Mouse (Mus musculus): ENCODE measurements around the gene Rrn3.
"Not testable (repeated sequence)": the region's sequence is repeated elsewhere in the genome, so short reads cannot be mapped to it uniquely, and the experiment has no call there.

Rrn3 gene

DNA sequence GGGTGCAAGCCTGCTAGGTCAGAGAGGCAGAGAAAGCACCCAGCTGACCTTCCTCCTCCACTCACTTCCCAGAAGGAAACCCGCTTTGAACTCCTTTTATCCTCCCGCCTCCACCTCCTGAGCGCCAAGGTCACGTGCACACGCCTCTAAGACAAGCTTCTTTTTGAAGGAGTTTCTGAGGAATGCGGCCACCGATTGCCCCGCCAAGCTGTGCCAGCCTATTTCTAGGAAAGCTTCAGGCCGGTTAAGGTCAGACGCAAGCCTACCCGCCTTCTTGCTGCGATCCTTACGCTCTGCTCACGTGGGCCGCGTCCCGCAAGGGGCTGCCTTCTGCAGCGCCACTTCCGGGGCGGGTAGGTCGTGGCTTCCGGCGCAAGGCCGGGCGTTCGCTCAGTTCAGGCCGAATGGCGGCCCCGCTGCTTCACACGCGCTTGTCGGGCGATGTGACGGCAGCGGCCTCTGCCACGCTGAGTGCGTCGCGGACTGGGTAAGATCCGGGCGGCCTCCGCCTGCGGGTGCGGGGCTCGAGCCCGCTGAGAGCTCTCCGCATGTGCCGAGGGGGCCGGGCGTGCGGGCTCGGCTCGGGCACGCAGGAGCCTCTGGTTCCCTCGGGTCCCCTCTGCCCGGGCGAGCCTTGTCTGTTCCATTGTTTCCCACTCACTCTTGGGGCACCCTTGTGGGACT lies at the start of gene Rrn3:
TSS of gene Rrn3 (plus strand) at position 356 of the 684 bp plus-strand sequence.
- peak; percentile 91 to 95 for DNase-seq

DNA sequence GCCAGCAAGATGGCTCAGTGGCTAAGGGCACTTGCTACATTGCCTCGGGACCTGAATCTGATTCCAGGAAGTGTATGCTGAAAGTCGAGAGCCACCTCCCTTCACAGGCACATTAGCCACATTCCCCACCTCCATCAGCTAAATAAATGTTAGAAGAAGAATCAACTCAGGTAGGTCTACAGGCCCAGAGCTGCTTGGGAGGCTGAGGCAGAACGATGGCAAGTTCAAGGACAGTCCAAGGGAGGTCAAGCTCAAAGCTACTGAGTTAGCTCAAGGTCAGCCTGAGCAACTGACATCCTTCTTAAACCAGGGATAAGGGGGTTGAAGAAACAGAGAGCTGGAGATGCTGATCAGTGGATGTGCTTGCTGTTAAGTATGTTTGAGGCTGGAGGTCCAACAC lies 47.7 kb upstream of the Rrn3 start:
- DNase-seq: no peak

DNA sequence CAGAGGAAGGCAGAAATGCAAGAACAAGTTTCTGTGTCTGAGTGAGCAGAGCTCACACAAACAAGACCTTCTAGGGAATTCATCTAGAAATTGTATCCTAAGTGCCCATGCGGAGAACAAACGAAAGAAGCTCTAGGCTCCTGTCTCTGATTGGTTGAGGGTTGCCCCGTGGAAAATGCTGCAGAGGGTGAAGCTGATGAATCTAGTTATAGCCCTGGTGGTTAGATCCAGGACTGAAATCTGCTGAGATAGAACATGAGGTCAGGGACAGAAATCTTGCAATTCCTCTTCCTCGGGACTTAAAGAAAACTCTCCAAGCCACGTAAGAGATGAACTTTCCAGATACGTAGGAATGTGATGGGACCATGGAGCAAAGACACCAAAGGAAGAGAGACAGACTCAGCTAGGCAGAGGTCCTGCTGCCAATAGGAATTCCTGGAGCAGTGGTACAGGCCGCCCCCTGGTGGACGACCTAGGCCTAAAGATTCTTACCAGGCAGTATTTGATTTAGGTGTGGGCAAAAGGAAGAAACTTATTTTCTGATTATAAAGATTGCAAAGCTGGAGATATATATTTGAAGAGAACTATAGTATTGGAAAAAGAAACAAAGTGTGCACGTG lies 46.9 kb upstream of the Rrn3 start:
- DNase-seq: peak; percentile 90 to 91

DNA sequence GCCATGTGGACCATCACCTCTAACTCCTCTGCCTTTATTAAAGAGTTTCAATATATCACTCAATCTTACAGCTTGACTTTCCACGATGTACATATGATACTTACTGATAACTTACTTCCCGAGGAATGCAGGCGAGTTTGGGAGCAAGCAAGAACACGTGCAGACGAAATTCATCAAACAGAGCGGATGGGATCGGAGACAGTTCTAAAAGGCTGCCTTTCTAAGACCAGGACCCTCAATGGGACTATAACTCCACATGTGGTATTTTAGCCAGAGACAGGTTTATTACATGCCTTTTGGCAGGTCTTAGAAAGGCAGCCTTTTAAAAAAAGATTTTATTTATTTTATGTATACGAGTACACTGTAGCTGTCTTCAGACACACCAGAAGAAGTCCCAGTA lies 44.5 kb upstream of the Rrn3 start:
- DNase-seq: peak in 1 of 2 experiments; percentile 14

DNA sequence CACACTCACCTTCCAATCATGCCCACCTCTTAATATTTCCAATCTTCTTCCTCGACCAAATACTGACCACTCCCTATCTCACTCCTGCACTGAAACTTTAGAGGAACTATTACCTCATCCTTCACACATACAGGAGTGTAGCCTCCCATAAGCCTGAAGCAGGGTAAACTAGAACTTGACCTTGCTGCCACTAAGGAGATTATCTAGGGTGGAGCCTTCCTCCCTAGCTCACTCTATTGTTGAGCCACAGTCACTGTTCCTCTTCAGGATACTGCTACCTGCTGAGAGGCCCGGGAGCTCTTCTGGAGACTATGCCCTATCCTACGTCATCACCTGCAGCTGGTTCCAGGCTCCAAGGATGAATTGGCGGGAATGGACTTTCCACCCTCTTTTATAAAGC lies 41.5 kb upstream of the Rrn3 start:
- DNase-seq: not testable (repeated sequence)

DNA sequence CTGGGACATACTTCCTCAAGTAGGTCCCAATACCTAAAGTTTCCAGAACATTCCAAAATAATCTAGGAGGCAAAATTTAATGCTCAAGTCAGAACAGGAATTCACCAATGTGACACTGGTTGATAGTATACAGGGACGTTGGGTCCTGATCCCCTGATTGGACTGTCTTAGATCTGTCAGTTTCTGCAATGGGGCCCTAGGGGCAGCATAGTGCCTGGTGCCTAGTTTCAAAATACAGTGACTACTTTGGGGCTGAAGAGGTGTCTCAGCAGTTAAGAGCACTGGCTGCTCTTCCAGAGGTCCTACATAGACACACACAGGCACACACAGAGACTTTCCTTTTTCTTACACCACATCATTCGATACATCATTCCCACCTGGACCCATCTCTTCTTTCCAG lies 39.7 kb upstream of the Rrn3 start:
- no peak for DNase-seq

DNA sequence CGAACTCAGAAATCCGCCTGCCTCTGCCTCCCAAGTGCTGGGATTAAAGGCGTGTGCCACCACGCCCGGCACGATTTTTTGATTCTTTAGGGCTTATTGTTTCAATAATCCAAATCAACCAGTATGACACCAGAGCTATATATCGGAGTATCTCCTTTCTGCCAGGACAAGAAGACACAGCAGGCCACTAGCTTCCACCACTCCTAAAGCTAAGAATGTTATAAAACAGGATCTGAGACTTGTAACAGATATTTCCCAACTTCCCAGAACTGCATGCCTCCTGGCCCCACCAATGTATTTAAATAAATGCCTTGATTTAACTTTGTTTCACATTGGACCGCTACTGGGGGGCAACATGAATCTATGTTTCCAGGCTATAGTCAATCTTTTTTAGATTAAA lies 32.8 kb upstream of the Rrn3 start:
- DNase-seq: no peak

DNA sequence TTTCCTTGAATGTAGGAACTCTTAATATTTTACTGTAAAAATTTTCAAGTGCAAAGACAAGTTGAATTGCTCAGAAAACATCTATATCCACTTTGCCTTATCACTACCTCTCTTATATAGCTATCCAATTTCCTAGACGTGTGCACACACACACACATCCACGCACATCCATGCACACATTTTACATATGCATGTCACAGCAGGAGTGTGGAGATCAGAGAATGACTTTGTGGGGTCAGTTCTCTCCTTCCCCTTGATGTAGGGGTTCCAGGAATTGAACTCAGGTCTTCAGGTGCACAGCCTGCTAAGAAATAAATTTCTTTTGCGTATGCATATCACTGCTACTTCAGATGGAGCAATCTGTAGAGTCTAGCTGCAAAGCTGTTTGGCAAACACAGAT lies 32.4 kb upstream of the Rrn3 start:
- no peak for DNase-seq

DNA sequence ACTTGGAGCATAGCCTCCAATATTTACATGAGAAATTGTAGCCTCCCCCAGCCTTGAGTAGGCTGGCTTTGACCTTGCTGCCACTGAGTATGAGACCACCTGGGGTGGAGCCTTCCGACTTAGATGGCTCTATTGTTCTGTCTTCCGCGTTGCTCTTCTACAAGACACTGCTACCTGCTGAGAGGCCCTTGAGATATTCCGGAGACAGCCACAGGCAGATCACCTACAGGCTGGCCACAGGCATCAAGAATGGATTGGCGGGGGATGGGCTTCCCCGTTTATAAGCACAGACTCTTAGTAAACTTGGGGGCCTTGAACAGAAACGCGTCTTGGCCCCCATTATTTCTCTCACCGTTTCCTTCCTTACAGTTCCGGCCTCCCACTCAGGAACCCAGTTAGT lies 31.7 kb upstream of the Rrn3 start:
- not testable (repeated sequence) for DNase-seq

DNA sequence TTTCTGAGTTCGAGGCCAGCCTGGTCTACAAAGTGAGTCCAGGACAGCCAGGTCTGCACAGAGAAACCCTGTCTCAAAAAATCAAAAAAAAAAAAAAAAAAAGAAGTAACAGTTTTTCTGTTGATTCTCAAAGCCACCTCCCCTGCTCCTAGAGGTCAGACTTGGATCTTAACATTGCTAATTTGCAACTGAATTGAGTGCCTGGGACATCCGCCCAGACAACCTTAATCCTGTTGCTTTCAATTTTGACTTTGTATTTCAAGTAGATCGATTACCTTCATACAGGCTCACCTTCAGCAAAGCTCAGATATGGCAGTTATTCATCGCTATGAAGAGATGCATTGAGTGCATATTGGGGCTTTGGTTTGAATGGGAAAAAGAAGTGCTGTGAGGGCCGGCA lies 31.2 kb upstream of the Rrn3 start:
- no peak for DNase-seq

DNA sequence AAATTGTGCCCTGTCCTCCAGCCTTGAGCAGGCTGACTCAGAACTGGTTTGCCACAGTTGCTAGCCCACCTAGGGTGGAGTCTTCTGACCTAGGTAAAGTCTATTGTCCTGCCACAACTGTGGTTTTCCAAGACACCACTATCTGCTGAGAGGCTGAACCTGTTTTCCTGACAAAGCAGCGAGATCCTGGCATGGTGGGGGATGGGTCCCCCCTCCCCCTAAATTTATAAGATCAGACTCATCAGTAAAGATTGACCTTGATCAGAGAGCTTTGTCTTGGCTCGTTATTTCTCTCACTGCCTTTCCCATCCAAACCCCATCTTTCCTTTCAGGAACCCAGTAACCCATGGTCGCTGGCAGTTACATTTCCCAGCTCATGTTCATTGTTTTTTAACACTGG lies 30.5 kb upstream of the Rrn3 start:
- DNase-seq: no peak

DNA sequence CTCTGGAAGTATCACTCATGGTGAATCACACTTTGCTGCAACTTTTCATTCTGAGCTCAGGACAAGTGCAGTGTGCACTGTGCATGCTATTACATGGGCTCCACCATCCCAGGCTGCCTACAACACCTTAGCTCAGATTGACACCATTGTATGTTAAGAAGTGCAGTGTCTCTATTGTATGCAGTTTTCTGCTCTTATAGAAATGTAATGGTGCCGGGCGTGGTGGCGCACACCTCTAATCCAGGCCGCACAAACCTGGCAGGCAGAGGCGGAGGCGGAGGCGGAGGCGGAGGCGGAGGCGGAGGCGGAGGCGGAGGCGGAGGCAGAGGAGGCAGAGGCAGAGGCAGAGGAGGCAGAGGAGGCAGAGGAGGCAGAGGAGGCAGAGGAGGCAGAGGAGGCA lies 29.9 kb upstream of the Rrn3 start:
- DNase-seq: no peak

DNA sequence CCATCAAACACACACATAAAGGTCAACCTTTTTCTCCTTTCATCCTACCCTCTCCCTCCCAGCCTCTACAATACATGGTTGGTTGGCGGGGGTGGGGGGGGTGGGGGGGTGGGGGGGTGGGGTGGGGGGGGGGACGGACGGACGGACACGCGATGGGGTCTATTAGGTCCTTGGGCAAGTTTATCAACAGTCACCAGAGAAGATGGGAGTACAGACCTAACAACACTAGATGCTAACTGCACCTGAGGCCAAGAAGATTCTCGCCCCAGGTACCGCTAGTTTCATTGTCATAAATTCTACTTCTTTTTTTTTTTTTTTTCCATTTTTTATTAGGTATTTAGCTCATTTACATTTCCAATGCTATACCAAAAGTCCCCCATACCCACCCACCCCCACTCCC lies 26.5 kb upstream of the Rrn3 start:
- no peak for DNase-seq

DNA sequence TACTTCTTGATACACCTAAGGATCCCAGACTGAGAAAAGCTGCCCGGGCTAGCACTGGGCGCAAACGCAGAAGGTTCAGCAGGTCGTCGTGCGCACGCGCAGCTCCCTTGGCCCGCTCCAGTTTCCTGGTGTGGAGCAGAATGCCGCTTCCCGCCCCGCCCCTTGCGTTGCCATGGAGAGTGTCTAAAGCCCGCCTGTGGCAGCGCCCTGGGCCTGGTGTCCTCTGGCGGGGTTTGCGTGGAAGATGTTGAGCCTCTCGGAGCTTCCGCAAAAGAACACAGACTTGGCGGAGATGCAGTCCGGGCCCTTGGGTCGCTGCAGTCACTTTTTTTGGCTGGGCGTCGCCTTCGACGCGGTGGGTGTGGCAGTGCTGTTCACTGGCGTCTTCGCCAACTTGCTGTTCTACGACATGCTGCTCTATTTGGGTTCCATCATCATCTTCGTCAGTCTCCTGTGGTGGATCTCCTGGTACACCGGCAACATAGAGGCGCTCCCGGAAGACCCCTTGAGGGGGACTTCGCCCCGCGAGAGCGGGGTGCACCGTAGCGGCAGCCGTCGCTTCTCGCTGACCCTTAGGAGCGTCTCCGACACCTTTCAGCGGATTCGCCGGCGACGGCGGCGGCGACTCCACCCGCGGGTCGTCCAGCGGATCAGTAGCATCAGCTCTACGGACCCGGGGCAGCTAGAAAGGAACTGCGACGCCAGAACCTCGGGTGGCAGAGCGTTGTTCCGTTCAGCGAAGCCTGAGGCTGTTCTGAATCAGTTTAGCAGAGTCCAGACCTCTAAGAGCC lies 25.9 kb upstream of the Rrn3 start:
- DNase-seq: peak; percentile 98

DNA sequence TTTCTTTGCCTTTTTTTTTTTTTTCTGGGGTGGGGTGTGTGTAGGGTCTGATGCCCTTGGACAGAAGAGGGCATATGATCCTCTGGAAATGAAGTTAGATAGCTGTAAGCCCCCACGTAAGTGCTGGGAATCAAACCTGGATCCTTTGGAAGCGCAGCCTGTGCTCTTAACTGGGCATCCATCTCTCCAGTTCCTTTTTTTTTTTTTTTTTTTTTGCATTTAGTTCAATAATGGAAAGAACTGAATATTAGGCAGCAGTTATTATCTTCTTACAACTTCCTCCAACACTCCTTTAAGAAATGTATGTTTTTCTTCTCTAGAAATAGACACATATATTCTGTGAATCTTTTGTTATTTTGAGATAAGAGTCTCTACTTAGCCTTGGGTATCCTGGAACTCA lies 22.7 kb upstream of the Rrn3 start:
- DNase-seq: no peak

DNA sequence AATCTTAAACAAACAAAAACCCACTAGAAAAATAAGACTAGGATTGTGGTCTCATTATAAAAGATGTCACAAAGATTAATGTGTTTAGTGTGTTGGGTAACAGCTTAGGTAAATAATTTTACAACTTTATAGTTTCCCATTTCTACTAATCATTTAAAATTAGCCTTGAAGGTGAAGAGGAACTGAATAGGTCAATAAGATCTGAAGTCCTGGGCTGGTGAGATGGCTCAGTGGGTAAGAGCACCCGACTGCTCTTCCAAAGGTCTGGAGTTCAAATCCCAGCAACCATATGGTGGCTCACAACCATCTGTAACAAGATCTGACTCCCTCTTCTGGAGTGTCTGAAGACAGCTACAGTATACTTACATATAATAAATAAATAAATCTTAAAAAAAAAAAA lies 17.7 kb upstream of the Rrn3 start:
- not testable (repeated sequence) for DNase-seq

DNA sequence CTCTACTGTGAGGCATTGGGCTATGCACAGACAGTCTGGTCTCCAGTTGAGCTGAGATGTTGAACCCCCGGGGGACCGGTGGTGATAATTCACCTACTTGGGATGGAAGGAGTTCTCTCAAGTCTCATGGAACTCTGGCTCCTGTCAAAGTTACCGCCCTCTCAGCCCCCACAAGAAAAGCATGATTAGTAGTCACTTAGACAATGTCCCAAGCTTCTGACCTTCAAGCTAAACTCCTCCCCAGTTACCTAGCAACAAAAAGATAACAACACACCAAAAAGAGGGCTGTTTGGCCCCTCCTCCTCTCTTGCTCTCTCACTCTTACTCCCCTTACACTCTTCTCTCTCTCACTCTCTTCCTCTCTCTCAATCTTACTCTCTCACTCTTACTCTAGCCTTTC lies 16.0 kb upstream of the Rrn3 start:
- no peak for DNase-seq

DNA sequence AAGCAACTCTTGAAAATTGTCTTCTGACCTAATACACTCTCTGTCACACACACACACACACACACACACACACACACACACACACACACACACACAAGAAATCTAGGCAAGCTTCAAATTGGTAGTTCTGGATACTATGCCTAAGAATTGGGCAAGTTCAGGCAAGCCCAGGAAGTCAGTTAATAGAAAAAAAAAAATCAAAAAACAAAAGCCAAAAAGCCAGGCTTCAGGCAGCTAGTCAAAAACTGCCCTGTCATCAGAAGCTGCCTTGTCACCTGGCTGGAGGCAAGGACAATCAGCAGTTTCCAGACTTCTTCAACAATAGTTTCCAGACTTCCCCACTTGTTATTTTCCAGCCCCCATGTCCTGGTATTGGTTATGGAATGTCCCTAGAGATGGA lies 14.1 kb upstream of the Rrn3 start:
- no peak for DNase-seq

DNA sequence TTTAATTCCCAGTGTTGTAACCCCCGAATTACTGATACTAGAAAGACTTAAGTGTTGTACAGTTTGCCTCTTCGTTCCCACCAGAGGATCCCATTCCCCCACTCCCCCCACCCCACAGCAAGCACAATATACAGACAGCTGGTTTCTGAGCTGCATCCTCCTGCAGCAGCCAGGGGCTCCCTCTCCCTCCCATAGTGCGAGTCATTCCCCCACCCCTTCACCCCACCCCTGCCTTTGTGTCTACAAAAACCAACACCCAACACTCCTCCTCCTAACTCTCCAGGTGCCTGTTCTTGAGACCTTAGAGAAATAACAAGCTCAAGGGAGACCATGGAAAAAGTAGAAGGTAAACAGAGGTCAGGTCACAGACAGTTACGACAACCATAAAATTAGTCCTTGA lies 8.9 kb upstream of the Rrn3 start:
- DNase-seq: not testable (repeated sequence)

DNA sequence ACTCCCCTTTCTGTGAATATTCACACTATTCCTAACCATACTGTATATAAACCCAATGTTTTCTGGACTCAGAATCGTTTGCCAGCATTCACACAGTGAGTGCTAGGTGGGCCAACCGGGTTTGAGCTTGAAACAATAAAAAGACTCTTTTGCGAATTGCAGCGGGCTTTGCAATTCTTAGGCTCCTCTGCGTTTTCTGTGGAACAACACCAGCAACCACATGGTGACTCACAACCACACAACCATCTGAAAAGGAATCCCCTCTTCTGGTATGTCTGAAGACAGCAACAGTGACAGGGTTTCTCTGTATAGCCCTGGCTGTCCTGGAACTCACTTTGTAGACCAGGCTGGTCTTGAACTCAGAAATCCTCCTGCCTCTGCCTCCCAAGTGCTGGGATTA lies 8.5 kb upstream of the Rrn3 start:
- DNase-seq: not testable (repeated sequence)

DNA sequence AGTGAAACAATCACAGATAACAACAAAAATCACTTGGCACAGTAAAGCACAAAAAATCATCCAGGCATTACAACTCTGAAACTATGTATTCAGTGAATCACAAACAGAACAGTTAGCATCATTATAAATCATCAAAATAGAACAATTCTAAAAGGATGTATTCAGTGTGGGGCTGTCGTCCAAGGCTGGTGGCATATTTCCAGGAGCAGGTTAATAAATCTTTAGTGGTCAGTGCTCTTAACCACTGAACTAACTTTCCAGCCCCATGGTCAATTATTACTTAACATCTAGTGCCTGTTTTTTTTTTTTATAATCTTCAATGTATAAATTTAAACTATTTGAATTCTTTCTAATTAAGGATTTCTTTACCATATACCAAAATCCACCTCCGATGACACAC lies 6.5 kb upstream of the Rrn3 start:
- DNase-seq: peak; percentile 43 to 50

DNA sequence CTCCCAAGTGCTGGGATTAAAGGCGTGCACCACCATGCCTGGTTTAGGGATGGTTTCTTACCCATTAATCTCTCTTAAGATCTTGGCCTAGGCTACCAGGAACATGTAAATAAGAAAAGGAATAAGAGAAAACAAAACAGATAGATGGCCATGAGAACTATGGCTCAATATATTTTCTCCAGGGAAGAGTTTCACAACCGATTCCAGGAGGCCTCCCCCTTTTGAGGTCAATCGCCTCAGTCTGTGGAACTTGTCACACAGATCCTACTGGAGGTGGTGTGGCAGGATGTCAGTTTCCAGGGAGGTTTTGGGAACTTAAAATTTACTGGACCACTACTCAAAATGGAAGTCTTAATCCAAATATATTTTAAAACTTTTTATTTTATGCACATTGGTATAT lies 5.9 kb upstream of the Rrn3 start:
- DNase-seq: not testable (repeated sequence)

DNA sequence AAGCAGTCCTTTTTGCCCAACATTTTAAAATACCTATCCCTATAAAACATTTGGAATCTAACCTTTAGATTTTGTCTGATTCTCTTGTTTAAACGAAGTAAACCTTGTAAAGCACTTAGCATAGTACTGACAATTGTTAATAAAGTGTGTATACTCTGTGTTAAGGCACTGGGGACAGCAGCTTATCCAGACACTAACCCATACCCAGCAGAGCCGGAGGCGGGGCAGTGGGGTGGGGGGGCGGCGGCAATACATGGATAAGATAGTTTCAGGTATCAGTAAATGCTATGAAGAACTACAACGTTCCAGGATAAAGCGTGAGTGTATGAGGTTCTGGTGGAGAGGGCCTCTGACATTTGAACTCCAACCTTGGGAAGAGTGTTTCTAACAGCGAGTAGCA lies 708 bp downstream of the Rrn3 start:
- no peak for DNase-seq

DNA sequence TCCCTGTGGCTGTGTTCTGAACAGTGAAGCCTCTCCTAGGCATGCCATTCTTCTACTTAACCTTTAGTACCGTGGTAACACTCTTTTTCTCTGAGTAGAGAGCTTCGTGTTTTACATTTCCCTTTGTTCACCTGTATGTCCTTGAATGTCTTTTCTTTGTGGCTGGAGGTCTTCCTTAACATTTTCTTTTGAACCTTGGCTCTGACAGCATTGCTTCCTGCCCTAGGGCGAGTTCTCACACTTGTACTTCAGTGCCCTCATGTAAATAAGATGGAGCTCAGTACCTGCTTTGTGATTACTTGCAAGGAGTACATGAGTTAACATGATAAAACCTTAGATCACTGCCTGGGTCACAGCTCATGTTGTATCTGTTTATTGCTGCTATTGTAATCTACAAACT lies 5.4 kb downstream of the Rrn3 start:
- DNase-seq: no peak

All from kidney, postnatal 4 days (tissue).